Mouse (Mus musculus) lung, adult 2 months (tissue): ENCODE results near the gene Zgrf1. TPM values are rescaled to one million over a fixed set of nuclear protein-coding genes. Genes with fewer than 3 reads are reported as not detected.
A peak's percentile ranks its signal among the peaks of the same experiment; 100 is the strongest.

ENCODE experiments used
- DNase-seq: peaks from one replicate; pipeline ENCODE4 v3.0.0; 2022
- H3K4me1 ChIP-seq: fragments of 200-500 bp; 2 replicates; pipeline ENCODE4 v1.6.1; 2011; ENCODE audit warnings: low read length; ENCODE audit not compliant: control insufficient read depth, insufficient read depth
- H3K4me3 ChIP-seq: fragments of 200-500 bp; replicated peaks from 2 replicates; pipeline ENCODE3; 2011; ENCODE audit warnings: low read depth, mild to moderate bottlenecking, control low read depth, low read length; ENCODE audit errors: extremely low read depth
- CTCF ChIP-seq: fragments of 200-500 bp; IDR thresholded peaks from 2 replicates; pipeline ENCODE4 v1.5.1; 2011; ENCODE audit warnings: mild to moderate bottlenecking, low read length, control low read depth; ENCODE audit not compliant: insufficient read depth
- POLR2A ChIP-seq: fragments of 200-500 bp; IDR thresholded peaks from 2 replicates; pipeline ENCODE4 v1.6.1; 2011; ENCODE audit warnings: low read depth, mild to moderate bottlenecking, control low read depth, low read length, borderline replicate concordance; ENCODE audit errors: extremely low read depth
- WGBS: fragments of 180-500 bp; shearing (Covaris S2); methylation state at CpG from one replicate; pipeline ENCODE4 v1.1.7; 2018; 5-methylcytosine and 5-hydroxymethylcytosine counted together
- polyA plus RNA-seq: library from polyadenylated mRNA; depleted of rRNA; stranded (reverse); fragments of >200 nt; gene quantifications from 2 replicates; pipeline ENCODE4 v1.2.3, GENCODE M21; 2012

Gene Zgrf1
- polyA plus RNA-seq, 1 experiment: 0.58 TPM

DNA sequence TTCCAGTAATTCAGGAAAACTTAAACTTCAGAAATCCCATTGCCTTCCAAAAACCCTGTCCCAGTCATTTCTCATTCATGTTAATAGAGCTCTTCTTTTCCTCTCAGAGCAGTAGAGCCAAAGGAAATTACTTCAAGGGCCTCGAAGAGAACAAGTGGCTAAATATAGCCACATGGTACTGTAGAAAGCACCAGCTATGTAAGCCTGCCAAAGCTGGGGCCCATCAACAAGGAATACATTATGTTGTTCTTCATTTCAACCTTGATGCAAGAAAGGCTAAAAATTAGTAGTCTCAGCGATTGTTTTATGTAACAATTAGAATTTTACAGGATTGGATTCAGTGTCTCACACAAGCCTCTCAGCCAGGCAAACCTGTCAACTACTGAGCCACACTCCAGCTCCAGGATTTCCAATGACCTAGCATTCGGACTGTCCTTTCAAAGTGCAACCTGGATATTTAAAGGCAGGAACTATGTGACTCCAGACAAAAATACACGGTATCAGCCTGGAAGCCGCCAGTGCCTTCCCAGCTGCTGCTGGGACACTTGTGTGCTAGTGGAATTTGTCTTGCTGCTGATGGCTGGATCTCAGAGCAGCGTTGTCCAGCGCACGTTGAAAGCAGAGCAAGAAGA is 28.0 kb upstream of the Zgrf1 start:
- Histone ChIP-seq H3K4me1 (no peaks in the 10 kb centered on the region; the same call in 1 of the 2 replicates), H3K4me3 (no peak overlapping the region)
- TF ChIP-seq POLR2A (no peak), CTCF (no peak)
- 63% methylated on average over 8 of the region's 8 CpGs for WGBS
- no peak for DNase-seq

DNA sequence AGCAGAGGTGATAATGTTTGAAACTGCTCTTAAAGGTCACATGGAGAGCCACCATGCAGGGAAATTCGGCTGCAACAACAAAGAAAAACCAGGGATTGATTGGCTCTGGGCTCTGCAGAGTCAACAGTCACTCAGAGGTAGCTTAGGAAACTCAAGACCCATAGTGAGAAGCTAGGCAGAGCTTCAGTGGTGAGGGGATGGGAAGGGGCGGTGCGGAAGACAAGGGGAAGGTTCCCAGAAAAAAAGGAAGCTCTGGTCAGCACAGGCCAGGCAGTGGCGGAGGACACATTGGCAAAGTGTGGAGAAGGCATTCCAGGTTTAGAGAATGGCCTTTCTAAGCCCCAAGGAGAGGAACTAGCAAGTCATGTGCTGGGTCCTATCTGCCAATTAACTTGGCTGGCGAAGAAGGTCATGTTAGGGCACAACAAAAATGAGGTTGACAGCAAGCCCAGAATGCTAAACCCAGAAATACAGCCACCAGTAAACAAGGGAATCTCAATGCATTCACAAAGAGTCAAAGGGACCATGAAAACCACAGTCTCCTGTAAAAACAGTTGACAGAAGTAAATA is 25.7 kb upstream of the Zgrf1 start:
- 71% methylated on average over 5 of the region's 5 CpGs for WGBS
- TF ChIP-seq CTCF: no peak
- no peak for TF ChIP-seq POLR2A
- no peak for DNase-seq
- peaks cover 2% of the 10 kb centered on the region; the same call in 1 of the 2 replicates for H3K4me1 ChIP-seq
- H3K4me3 ChIP-seq: no peak overlapping the region

DNA sequence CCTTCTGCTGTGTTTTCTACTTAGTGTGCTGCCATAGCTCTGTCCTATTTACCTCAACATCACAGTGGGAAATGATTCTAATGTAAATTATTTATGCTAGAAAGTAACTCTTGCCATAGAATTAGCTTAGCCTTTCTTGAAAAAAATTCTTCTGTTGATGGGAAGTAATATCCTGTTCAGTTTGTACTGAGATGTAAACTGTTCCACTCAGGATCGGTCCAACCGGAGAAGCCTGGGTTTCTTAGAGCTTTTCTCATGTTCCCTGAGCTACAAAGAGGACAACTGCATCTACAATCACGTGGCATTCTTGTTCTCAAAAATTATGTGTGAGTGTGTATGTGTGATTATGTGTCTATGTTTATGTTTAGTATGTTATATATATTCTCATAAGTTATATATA is 24.1 kb upstream of the Zgrf1 start:
- WGBS: 42% methylated on average over 3 of the region's 3 CpGs
- H3K4me1 ChIP-seq: peaks cover 2% of the 10 kb centered on the region; the same call in 1 of the 2 replicates
- TF ChIP-seq CTCF: no peak
- TF ChIP-seq POLR2A: no peak
- no peak overlapping the region for H3K4me3 ChIP-seq
- no peak for DNase-seq

DNA sequence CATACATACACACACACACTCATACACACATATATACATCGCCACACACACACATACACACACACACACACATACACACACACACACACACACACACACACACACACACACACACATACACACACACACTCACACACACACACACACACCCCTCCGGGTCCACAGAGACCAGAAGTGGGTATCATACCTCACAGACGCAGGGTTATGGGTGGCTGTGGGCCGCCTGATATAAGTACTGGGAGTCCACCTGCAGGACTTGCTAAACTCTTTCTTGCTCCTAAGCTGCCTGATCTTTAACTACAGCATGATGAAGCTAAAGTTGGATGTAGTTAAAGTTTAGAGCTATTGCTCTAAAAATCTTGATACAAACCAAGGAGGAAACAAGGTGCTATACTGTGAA is 23.5 kb upstream of the Zgrf1 start:
- WGBS: 74% methylated on average over 4 of the region's 4 CpGs
- TF ChIP-seq POLR2A (no peak), CTCF (no peak)
- H3K4me3 ChIP-seq: no peak overlapping the region
- H3K4me1 ChIP-seq: peaks cover 2% of the 10 kb centered on the region; the same call in 1 of the 2 replicates
- DNase-seq: no peak

DNA sequence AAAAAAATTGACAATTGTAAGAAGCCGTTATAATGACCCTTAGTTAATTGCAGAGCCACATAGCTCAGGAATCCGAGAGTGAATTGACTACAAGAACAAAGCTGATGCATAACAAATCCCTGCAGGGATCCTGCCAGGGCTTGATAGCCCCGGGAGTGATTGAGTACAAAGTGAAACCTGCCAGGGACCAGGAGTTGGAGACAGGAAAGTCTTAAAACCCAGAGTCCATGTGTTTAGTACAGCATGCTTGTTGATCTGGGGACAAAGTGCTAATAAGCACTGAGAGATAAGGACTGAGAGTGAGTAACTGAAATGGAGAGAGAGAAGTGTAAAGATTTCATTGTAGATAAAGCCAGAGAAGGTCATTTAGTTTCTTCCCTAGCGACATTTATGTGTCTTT is 23.0 kb upstream of the Zgrf1 start:
- whole genome bisulfite sequencing: 19% methylated on average over 4 of the region's 4 CpGs
- TF ChIP-seq POLR2A: no peak
- peaks cover 2% of the 10 kb centered on the region; the same call in 1 of the 2 replicates for H3K4me1 ChIP-seq
- no peak for DNase-seq
- no peak overlapping the region for H3K4me3 ChIP-seq

DNA sequence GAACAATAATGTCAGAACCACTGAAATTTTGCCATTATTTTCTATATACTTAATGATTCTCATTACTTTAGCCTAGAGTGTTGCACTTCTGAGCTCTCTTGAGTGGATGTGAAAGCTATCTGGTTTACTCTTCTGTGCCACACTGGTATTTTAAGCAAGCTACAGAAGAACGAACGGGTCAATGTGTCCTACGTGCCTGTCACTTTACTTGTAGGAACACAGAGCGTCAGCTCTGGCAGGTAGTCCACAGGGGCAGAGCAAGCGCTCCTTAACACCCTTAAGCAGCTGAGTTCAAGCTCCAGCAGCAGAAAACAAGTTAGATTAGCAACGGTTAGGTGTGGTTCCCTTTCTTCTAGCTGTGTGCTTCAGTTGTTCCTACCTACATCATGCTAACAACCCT is 14.1 kb upstream of the Zgrf1 start:
- 79% methylated on average over 6 of the region's 6 CpGs for WGBS
- no peaks in the 10 kb centered on the region for H3K4me1 ChIP-seq
- no peak overlapping the region for H3K4me3 ChIP-seq
- DNase-seq: no peak
- TF ChIP-seq CTCF (no peak), POLR2A (no peak)

DNA sequence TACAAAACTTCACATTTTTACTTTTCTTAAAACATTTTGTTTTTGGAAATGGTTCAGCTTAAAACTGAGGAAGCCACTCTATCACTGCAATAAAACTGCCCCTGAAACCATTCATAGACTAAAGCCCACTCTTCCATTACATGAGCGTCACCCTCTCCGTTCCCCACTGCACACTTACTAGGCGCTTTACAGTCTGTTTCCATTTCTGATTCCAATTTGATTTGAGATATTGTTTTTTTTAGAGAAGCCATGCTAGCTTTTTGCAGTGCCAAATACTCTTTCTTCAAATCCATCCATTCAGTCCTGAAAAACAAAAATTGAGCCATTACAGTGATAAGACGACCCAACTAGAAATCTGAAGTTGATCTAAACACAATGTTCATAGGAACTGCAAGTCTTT is 9.3 kb upstream of the Zgrf1 start:
- 88% methylated on average over 4 of the region's 4 CpGs for WGBS
- no peak for DNase-seq
- TF ChIP-seq CTCF (no peak), POLR2A (no peak)
- Histone ChIP-seq H3K4me3 (no peak overlapping the region), H3K4me1 (no peaks in the 10 kb centered on the region)

DNA sequence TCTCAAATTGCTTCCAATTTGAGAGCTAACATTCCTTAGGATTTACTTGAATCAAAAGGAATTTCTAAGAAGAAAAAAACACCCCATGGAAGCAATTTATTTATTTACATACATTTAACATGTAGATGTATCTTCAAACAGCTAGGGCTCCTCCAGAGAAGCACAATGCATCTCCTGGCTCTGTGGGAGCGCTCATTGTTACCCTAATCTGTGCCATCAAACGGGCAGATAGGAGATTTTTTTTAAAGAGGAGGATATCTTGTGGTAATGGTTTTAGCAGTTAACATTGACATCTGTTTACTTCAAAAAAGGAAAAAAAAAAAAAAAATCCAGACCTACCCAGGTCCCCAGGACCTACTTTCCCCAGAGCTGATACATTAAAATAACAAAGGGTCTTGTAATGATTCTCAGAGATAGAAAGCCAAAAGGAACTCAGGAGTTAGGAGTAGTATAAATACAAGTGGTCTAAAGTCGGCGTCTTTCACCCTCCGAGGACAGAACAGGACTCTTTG is 8.6 kb upstream of the Zgrf1 start:
- TF ChIP-seq CTCF (no peak), POLR2A (no peak)
- WGBS: 45% methylated on average over 5 of the region's 5 CpGs
- DNase-seq: no peak
- Histone ChIP-seq H3K4me1 (no peaks in the 10 kb centered on the region), H3K4me3 (no peak overlapping the region)

DNA sequence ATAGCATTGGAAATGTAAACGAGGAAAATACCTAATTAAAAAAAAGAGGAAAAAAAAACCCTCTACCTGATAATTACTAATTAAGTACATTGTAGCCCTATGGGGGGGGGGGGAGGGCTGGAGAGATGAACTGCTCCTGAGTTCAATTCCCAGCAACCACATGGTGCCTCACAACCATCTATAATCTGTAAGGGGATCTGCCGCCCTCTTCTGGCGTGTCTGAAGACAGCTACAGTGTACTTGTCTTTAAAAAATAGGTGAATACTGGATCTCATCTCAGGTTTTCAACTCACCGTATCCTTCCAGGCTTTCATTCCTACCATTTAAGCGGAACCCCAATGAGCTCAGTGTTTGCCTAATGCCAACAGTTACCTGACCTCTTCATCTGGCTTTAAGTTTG is 5.4 kb upstream of the Zgrf1 start:
- WGBS: 55% methylated on average over 5 of the region's 5 CpGs
- peaks cover 2% of the 10 kb centered on the region; the same call in 1 of the 2 replicates for H3K4me1 ChIP-seq
- TF ChIP-seq POLR2A (no peak), CTCF (no peak)
- H3K4me3 ChIP-seq: no peak overlapping the region
- no peak for DNase-seq

DNA sequence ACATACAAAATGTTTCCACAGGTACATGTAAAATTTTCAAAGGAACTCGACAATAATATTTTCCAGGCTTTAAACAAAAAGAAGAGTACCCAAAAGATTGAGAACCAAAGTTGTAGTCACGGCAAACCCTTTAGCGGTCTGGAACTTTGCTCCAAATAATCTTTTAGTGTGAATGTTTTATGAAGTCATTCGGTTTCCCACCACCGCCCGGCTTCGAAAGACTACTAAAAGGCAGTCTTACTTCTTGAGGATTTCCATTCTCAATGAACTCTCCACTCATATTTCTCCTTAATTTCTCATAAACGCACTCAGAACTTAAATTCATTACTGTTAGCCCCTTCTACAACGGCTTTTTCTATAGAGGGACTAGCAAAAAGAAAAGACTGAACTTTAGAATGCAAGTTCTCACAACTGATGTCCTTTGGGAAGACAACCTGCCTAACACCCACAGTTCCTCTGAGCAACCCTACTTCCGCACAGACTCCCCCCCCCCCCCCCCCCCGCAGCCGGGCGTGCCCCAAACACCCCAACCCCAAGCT is 786 bp upstream of the Zgrf1 start:
- peak overlapping the region; percentile 48 for H3K4me3 ChIP-seq
- WGBS: 2% methylated on average over 9 of the region's 13 CpGs
- peaks cover 2% of the 10 kb centered on the region; the same call in 1 of the 2 replicates for H3K4me1 ChIP-seq
- DNase-seq: no peak
- TF ChIP-seq POLR2A: no peak
- TF ChIP-seq CTCF: no peak
